Mouse (Mus musculus) heart, postnatal 10 days (tissue): ENCODE data around the gene Tpte. TPM values are rescaled to one million over a fixed set of nuclear protein-coding genes. Genes with fewer than 3 reads are reported as not detected.

Experiments
- total RNA-seq, 2 experiments: library from RNA; stranded (reverse); gene quantifications; 2 replicates each; pipeline ENCODE4 v1.2.3; 2021

Tpte gene
- total RNA-seq, 2 experiments from 2014 or later = not detected

Other genes starting within 250 kb of the Tpte start
- gene Atp7b, start 223.1 kb upstream of the Tpte start, total RNA-seq = under 1 TPM; 0.15 to 0.31 TPM
- 10 to 100 TPM; 11.0 to 14.1 TPM for gene Alg11, start 222.7 kb upstream of the Tpte start, total RNA-seq
- gene Nek5, start 158.4 kb upstream of the Tpte start, total RNA-seq = not detected
- 1 to 10 TPM; 1.9 to 2.1 TPM for gene Nek3, start 117.0 kb upstream of the Tpte start, total RNA-seq
- gene Ckap2, start 97.6 kb upstream of the Tpte start, total RNA-seq = 10 to 100 TPM; 12.7 to 13.0 TPM
- 10 to 100 TPM; 28.5 to 31.3 TPM for gene Vps36, start 90.6 kb upstream of the Tpte start, total RNA-seq
- gene Thsd1, start 56.1 kb upstream of the Tpte start, total RNA-seq = 10 to 100 TPM; 13.5 to 14.9 TPM
- gene Slc25a15, start 115.2 kb downstream of the Tpte start, total RNA-seq = 10 to 100 TPM; 12.8 to 13.7 TPM
- gene Mrps31, start 127.9 kb downstream of the Tpte start, total RNA-seq = 10 to 100 TPM; 53.9 to 54.4 TPM